In the genomic region with DNA sequence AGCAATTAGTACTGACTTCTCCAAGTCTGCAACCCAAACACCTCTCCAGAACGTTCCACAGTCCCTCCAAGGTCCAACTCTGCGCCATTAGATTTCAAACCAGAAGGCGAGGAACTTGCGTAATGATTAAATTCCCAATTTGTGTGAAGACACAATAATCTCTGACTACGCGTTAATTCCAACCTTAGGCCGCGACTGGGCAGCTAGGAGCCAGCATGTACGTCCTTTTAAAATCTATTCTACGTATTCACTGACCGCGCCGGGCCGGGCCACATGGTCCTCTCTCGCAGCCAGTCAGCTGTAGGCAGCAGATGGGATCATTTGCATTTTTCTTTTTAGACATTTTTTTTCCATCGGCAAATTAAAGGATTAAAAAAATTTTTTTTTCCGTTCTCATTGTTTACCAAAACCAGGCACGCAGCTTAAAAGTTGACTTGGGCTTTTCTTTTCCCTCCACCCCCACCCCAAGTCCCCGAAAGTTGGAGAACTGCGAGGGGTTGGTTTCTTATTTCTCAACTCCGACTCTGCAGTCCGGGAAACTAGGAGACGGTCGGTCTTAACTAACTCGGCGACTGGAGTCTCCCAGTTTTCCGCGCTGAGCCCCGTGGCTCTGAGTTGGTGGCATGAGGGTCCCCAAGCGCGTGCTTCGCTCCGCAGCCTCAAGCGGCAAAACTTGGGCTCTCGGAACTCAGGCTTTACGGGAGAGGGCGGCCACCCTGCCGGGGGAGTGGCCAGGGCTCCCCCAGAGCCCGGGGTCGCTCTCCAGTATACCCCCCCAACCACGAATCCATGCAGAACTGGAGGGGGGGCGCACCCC, we compare ENCODE assay signal across 7 mouse cellular contexts. TPM values are rescaled to one million over a fixed set of nuclear protein-coding genes. Genes with fewer than 3 reads are reported as not detected.
DNase-seq lines count a peak whose midpoint lies in the region; ATAC-seq and TF ChIP-seq lines count a peak whose summit lies in the region.

No protein-coding gene starts in this region.

- H3K9me3 ChIP-seq in intestine, embryonic 14.5 days (ENCODE audit: control insufficient read depth, low read length), result no peaks in the 10 kb centered on the region
- no peaks in the 10 kb centered on the region for H3K9me3 ChIP-seq in midbrain, embryonic 11.5 days (ENCODE audit: control insufficient read depth, low read length)

- peak; percentile 47 to 51 for DNase-seq in adrenal gland, adult 18-20 months (ENCODE audit: low spot score in 2 of 2)
- DNase-seq in cerebellum, postnatal 36 days, result peak; percentile 31 to 38
- peak; percentile 26 for DNase-seq in gastrocnemius, postnatal 14 days
- DNase-seq in intestine, embryonic 14.5 days (ENCODE audit: low spot score), result peak; percentile 86
- peak; percentile 60 for DNase-seq in left cerebral cortex, postnatal 4 days
- DNase-seq in midbrain, embryonic 11.5 days (ENCODE audit: low spot score, missing footprints), result peak; percentile 98

- peak overlapping the region; percentile 88 for H3K4me2 ChIP-seq in intestine, embryonic 14.5 days (ENCODE audit: low read length)
- peak overlapping the region; percentile 96 for H3K4me2 ChIP-seq in midbrain, embryonic 11.5 days

- H3K4me3 ChIP-seq in intestine, embryonic 14.5 days (ENCODE audit: low read depth, low read length), result peak overlapping the region; percentile 77
- peak overlapping the region; percentile 87 for H3K4me3 ChIP-seq in midbrain, embryonic 11.5 days (ENCODE audit: low read depth, low read length)
- peak overlapping the region; percentile 71 for H3K4me3 ChIP-seq in small intestine, adult 2 months (ENCODE audit: low read depth, low read length)

- peaks cover 25% of the 10 kb centered on the region; the same call in 1 of the 2 replicates for H3K4me1 ChIP-seq in intestine, embryonic 14.5 days (replicated peaks; ENCODE audit: control insufficient read depth, insufficient read depth, low read length)
- peaks cover 26% of the 10 kb centered on the region for H3K4me1 ChIP-seq in midbrain, embryonic 11.5 days (ENCODE audit: control insufficient read depth, insufficient read depth, low read length)
- H3K4me1 ChIP-seq in small intestine, adult 2 months (ENCODE audit: control insufficient read depth, insufficient read depth, insufficient read length, low read length), result peaks cover 2% of the 10 kb centered on the region; the same call in 1 of the 2 replicates

- H3K9ac ChIP-seq in intestine, embryonic 14.5 days (ENCODE audit: low read length), result peak overlapping the region; percentile 98
- peak overlapping the region; percentile 99 for H3K9ac ChIP-seq in midbrain, embryonic 11.5 days (ENCODE audit: low read length)

- no peaks in the 10 kb centered on the region for H3K36me3 ChIP-seq in intestine, embryonic 14.5 days (ENCODE audit: control insufficient read depth, insufficient read depth, low read length)
- H3K36me3 ChIP-seq in midbrain, embryonic 11.5 days (ENCODE audit: control insufficient read depth, insufficient read depth, low read length), result no peaks in the 10 kb centered on the region
- no peaks in the 10 kb centered on the region for H3K36me3 ChIP-seq in small intestine, adult 2 months (ENCODE audit: control insufficient read depth, insufficient read depth, low read length)

- ATAC-seq in intestine, embryonic 14.5 days (replicated peaks; ENCODE audit: low FRiP score, low TSS enrichment, low read depth), result peak; percentile 41
- peak; percentile 72 for ATAC-seq in midbrain, embryonic 11.5 days (ENCODE audit: low FRiP score)

- WGBS in intestine, embryonic 14.5 days, result 1% methylated on average over 42 of the region's 42 CpGs
- under 1% methylated on average over 42 of the region's 42 CpGs for WGBS in midbrain, embryonic 11.5 days
- WGBS in small intestine, adult 2 months, result 3% methylated on average over 42 of the region's 42 CpGs

- intact Hi-C loops in gastrocnemius, postnatal 14 days (cut with DNase I; ENCODE audit: low total_unique reads), result loop anchor here (5.0 kb wide), 1 partner anchor 59 kb away; no protein-coding TSS in a partner anchor
- intact Hi-C loops in left cerebral cortex, postnatal 4 days (cut with DNase I), result loop anchor here (5.0 kb wide), 1 partner anchor 306 kb away; the partner anchor contains the start of genes 9030612E09Rik and Sobp

- no peaks in the 10 kb centered on the region for H3K27me3 ChIP-seq in intestine, embryonic 14.5 days (replicated peaks; ENCODE audit: control insufficient read depth, insufficient read depth, low read length)
- H3K27me3 ChIP-seq in midbrain, embryonic 11.5 days (ENCODE audit: control insufficient read depth, insufficient read depth, low read length), result no peaks in the 10 kb centered on the region
- peaks cover 6% of the 10 kb centered on the region for H3K27me3 ChIP-seq in small intestine, adult 2 months (ENCODE audit: control insufficient read depth, insufficient read depth, low read length)

- TF ChIP-seq POLR2A in small intestine, adult 2 months (IDR thresholded peaks at IDR 0.05; ENCODE audit: low read depth, low read length), result no peak

- no peak for TF ChIP-seq CTCF in small intestine, adult 2 months (IDR thresholded peaks at IDR 0.05; ENCODE audit: extremely low read depth, insufficient read length, insufficient replicate concordance, low read depth, low read length)

- H3K27ac ChIP-seq in intestine, embryonic 14.5 days (ENCODE audit: low read depth), result peak overlapping the region; percentile 98
- peak overlapping the region; percentile 98 for H3K27ac ChIP-seq in midbrain, embryonic 11.5 days (ENCODE audit: low read depth, low read length)
- peak overlapping the region; percentile 4; the same call in 1 of the 2 replicates for H3K27ac ChIP-seq in small intestine, adult 2 months (ENCODE audit: insufficient read depth, low read depth, low read length)

RNA-seq across cellular contexts. Expression of gene Bend3, which starts 0.6 kb away (rescaled TPM):
- 1 to 10 TPM; 3.9 to 4.7 TPM for total RNA-seq in adrenal gland, adult 18-20 months (2021)
- total RNA-seq in gastrocnemius, postnatal 14 days (2021), result 1 to 10 TPM; 3.7 to 4.8 TPM
- polyA plus RNA-seq in intestine, embryonic 14.5 days (2014; fragmentation: Nextera tagmentation; extraction: Ambion mirVana), result 4.2 and 5.3 TPM in 2 replicates
- 10 to 100 TPM; 13.3 to 14.1 TPM for total RNA-seq in left cerebral cortex, postnatal 4 days (2021)
- polyA plus RNA-seq in midbrain, embryonic 11.5 days (2014; fragmentation: Nextera tagmentation; extraction: Ambion mirVana), result 7.7 and 8.3 TPM in 2 replicates
- 1.2 and 1.8 TPM in 2 replicates for polyA plus RNA-seq in small intestine, adult 2 months (2012; rRNA removed)

RNA-seq across cellular contexts. Expression of gene Gm9803, which starts 45.8 kb away (rescaled TPM):
- total RNA-seq in adrenal gland, adult 18-20 months (2021), result 10 to 100 TPM in 1 of 2 experiments, 1 to 10 TPM in 1; 6.9 to 17.4 TPM
- 1 to 10 TPM; 6.8 to 8.8 TPM for total RNA-seq in gastrocnemius, postnatal 14 days (2021)
- 7.8 and 19.0 TPM in 2 replicates for polyA plus RNA-seq in intestine, embryonic 14.5 days (2014; fragmentation: Nextera tagmentation; extraction: Ambion mirVana)
- total RNA-seq in left cerebral cortex, postnatal 4 days (2021), result 1 to 10 TPM; 4.9 TPM
- polyA plus RNA-seq in midbrain, embryonic 11.5 days (2014; fragmentation: Nextera tagmentation; extraction: Ambion mirVana), result 14.7 and 15.9 TPM in 2 replicates
- 98.7 and 112 TPM in 2 replicates for polyA plus RNA-seq in small intestine, adult 2 months (2012; rRNA removed)

Comparison
In these comparisons a context has a peak if more than half of its experiments do, and no peak if none do; other contexts are left out.
1. Peak in every context shown above with its lines: DNase-seq, ATAC-seq, H3K4me3 ChIP-seq and H3K27ac ChIP-seq.
2. DNase-seq: peak in every context shown above with its lines; median percentile 98 in midbrain, embryonic 11.5 days; 86 in intestine, embryonic 14.5 days; 60 in left cerebral cortex, postnatal 4 days; 49 in adrenal gland, adult 18-20 months; 34 in cerebellum, postnatal 36 days; 26 in gastrocnemius, postnatal 14 days.
3. H3K27ac ChIP-seq: peak in every context shown above with its lines; median percentile 98 in intestine, embryonic 14.5 days; 98 in midbrain, embryonic 11.5 days; 4 in small intestine, adult 2 months.